Comparison of ENCODE assay signal across 31 mouse cellular contexts in genomic region chr19:47796699-47797098, GRCm38 (mm10). TPM values are rescaled to one million over a fixed set of nuclear protein-coding genes. Genes with fewer than 3 reads are reported as not detected.
DNase-seq lines count a peak whose midpoint lies in the region; ATAC-seq lines count a peak whose summit lies in the region.
"Had no signal": no experiment of that assay in that cellular context is flagged by ENCODE, and none has a peak within 500 bp of the region (broad histone marks: within the 10 kb centered on the region; RNA-seq: fewer than 3 reads in every experiment).

No protein-coding gene starts in this region.

- H3K4me1 ChIP-seq in midbrain, embryonic 14.5 days (ENCODE audit: control insufficient read depth, insufficient read depth, low read length), result no peaks in the 10 kb centered on the region
- no peaks in the 10 kb centered on the region for H3K4me1 ChIP-seq in midbrain, embryonic 16.5 days (ENCODE audit: control insufficient read depth, insufficient read depth, low read length)
- H3K4me1 ChIP-seq in hindbrain, embryonic 12.5 days, result peaks cover 7% of the 10 kb centered on the region; the same call in 1 of the 2 replicates
- H3K4me1 ChIP-seq: embryonic facial prominence, embryonic 13.5 days; heart, embryonic 12.5 days; heart, embryonic 15.5 days; hindbrain, embryonic 15.5 days had no signal

- no peak overlapping the region for H3K9ac ChIP-seq in midbrain, embryonic 14.5 days (replicated peaks; ENCODE audit: low read length)
- no peak overlapping the region for H3K9ac ChIP-seq in midbrain, embryonic 16.5 days (ENCODE audit: low read depth, low read length)
- H3K9ac ChIP-seq in hindbrain, embryonic 12.5 days, result no peak overlapping the region
- H3K9ac ChIP-seq: embryonic facial prominence, embryonic 13.5 days; forebrain, embryonic 12.5 days; forebrain, postnatal 0 days; heart, embryonic 12.5 days; heart, embryonic 15.5 days; hindbrain, embryonic 15.5 days had no signal

- WGBS in midbrain, embryonic 14.5 days, result 5% methylated on average over 7 of the region's 7 CpGs
- whole genome bisulfite sequencing in midbrain, embryonic 16.5 days, result 7% methylated on average over 7 of the region's 7 CpGs
- 23% methylated on average over 7 of the region's 7 CpGs for whole genome bisulfite sequencing in hindbrain, embryonic 12.5 days

- ATAC-seq in midbrain, embryonic 14.5 days (ENCODE audit: low FRiP score, low TSS enrichment), result no peak
- ATAC-seq in midbrain, embryonic 16.5 days, result no peak
- ATAC-seq in hindbrain, embryonic 12.5 days (ENCODE audit: low FRiP score), result no peak
- ATAC-seq: forebrain, postnatal 0 days; Patski had no signal

- H3K4me2 ChIP-seq in midbrain, embryonic 14.5 days (ENCODE audit: low read length), result no peak overlapping the region
- H3K4me2 ChIP-seq in midbrain, embryonic 16.5 days (ENCODE audit: low read length), result no peak overlapping the region
- H3K4me2 ChIP-seq in hindbrain, embryonic 12.5 days (replicated peaks), result no peak overlapping the region
- H3K4me2 ChIP-seq: embryonic facial prominence, embryonic 13.5 days; forebrain, embryonic 12.5 days; heart, embryonic 12.5 days; heart, embryonic 15.5 days; hindbrain, embryonic 15.5 days had no signal

- no peaks in the 10 kb centered on the region for H3K36me3 ChIP-seq in midbrain, embryonic 14.5 days (ENCODE audit: control insufficient read depth, insufficient read depth, low read length)
- no peaks in the 10 kb centered on the region for H3K36me3 ChIP-seq in midbrain, embryonic 16.5 days (ENCODE audit: control insufficient read depth, insufficient read depth, low read length)
- no peaks in the 10 kb centered on the region for H3K36me3 ChIP-seq in hindbrain, embryonic 12.5 days
- H3K36me3 ChIP-seq: embryonic facial prominence, embryonic 10.5 days; embryonic facial prominence, embryonic 13.5 days; forebrain, embryonic 12.5 days; G1E; heart, embryonic 12.5 days; heart, embryonic 15.5 days; hindbrain, embryonic 15.5 days had no signal

- no peak overlapping the region for H3K4me3 ChIP-seq in midbrain, embryonic 14.5 days (replicated peaks; ENCODE audit: low read depth, low read length)
- no peak overlapping the region for H3K4me3 ChIP-seq in midbrain, embryonic 16.5 days (ENCODE audit: low read depth, low read length)
- no peak overlapping the region for H3K4me3 ChIP-seq in hindbrain, embryonic 12.5 days
- H3K4me3 ChIP-seq: embryonic facial prominence, embryonic 10.5 days; embryonic facial prominence, embryonic 13.5 days; erythroblast, embryonic 14.5 days; forebrain, embryonic 12.5 days; gastrocnemius, adult 2 months; heart, embryonic 12.5 days; heart, embryonic 15.5 days; hindbrain, embryonic 15.5 days had no signal

- H3K27me3 ChIP-seq in midbrain, embryonic 14.5 days (ENCODE audit: control insufficient read depth, insufficient read depth, low read length), result no peaks in the 10 kb centered on the region; the same call in 1 of the 2 replicates
- no peaks in the 10 kb centered on the region for H3K27me3 ChIP-seq in midbrain, embryonic 16.5 days (ENCODE audit: control insufficient read depth, insufficient read depth, low read depth, low read length)
- no peaks in the 10 kb centered on the region for H3K27me3 ChIP-seq in hindbrain, embryonic 12.5 days
- H3K27me3 ChIP-seq: CH12.LX; embryonic facial prominence, embryonic 13.5 days; forebrain, embryonic 12.5 days; heart, embryonic 12.5 days; heart, embryonic 15.5 days; hindbrain, embryonic 15.5 days had no signal

- H3K9me3 ChIP-seq in midbrain, embryonic 14.5 days (ENCODE audit: control insufficient read depth, low read length), result no peaks in the 10 kb centered on the region
- H3K9me3 ChIP-seq in midbrain, embryonic 16.5 days (replicated peaks; ENCODE audit: control insufficient read depth, low read length, poor library complexity, severe bottlenecking), result no peaks in the 10 kb centered on the region
- H3K9me3 ChIP-seq in hindbrain, embryonic 12.5 days (replicated peaks), result no peaks in the 10 kb centered on the region
- H3K9me3 ChIP-seq: embryonic facial prominence, embryonic 10.5 days; embryonic facial prominence, embryonic 13.5 days; forebrain, embryonic 12.5 days; G1E; heart, embryonic 12.5 days; heart, embryonic 15.5 days; hindbrain, embryonic 15.5 days had no signal

- DNase-seq in heart, adult 11 months, result peak; percentile 64
- no peak for DNase-seq in heart, postnatal 14 days
- peak; percentile 50 for DNase-seq in midbrain, embryonic 14.5 days
- DNase-seq in testis, postnatal 10 days (ENCODE audit: low spot score), result peak; percentile 32
- no peak for DNase-seq in testis, postnatal 14 days (ENCODE audit: low spot score)
- DNase-seq: adrenal gland, postnatal 10 days; adrenal gland, postnatal 36 days; B cell, adult 2 months; cerebellum, adult 11 months; cerebellum, adult 2 months; cerebellum, adult 9-11 months; cerebellum, postnatal 25 days; embryo, embryonic 11 days; forebrain, postnatal 0 days; gastrocnemius, adult 2 months; gastrocnemius, postnatal 14 days; heart, adult 18-20 months; heart, postnatal 10 days; heart, postnatal 4 days had no signal

- no peak overlapping the region for H3K27ac ChIP-seq in midbrain, embryonic 14.5 days (replicated peaks; ENCODE audit: low read depth, low read length)
- H3K27ac ChIP-seq in midbrain, embryonic 16.5 days (ENCODE audit: low read length), result no peak overlapping the region
- H3K27ac ChIP-seq in hindbrain, embryonic 12.5 days, result no peak overlapping the region; the same call in 1 of the 2 replicates
- H3K27ac ChIP-seq: embryonic facial prominence, embryonic 10.5 days; embryonic facial prominence, embryonic 13.5 days; forebrain, embryonic 12.5 days; gastrocnemius, adult 2 months; heart, embryonic 15.5 days; hindbrain, embryonic 15.5 days had no signal

- intact Hi-C loops in heart, postnatal 14 days (cut with DNase I), result no loop called here

RNA-seq across cellular contexts. Expression of gene Gsto1, which starts 58.1 kb away (rescaled TPM):
- total RNA-seq in heart, postnatal 14 days (2021), result 100 to 1,000 TPM; 133 to 134 TPM
- polyA plus RNA-seq in midbrain, embryonic 14.5 days (2014; fragmentation: Nextera tagmentation; extraction: Ambion mirVana), result 115 and 150 TPM in 2 replicates
- polyA plus RNA-seq in midbrain, embryonic 16.5 days (2015; fragmentation: Nextera tagmentation; extraction: Ambion mirVana), result 150 and 155 TPM in 2 replicates
- polyA plus RNA-seq in hindbrain, embryonic 12.5 days (2016; fragmentation: Nextera tagmentation; extraction: Ambion mirVana), result 102 and 106 TPM in 2 replicates

Comparison
In these comparisons a context has a peak if more than half of its experiments do, and no peak if none do; other contexts are left out.
1. DNase-seq: peak in heart, adult 11 months (single experiment), midbrain, embryonic 14.5 days (single experiment) and testis, postnatal 10 days (single experiment); none in heart, postnatal 14 days (0 of 2) and testis, postnatal 14 days (single experiment).